Mouse (Mus musculus) brain, adult 2 months (tissue): ENCODE measurements around the gene Lpp.

Experiments
- DNase-seq: peaks from one replicate; pipeline ENCODE4 v3.0.0; 2011; ENCODE audit warnings: low read depth, low spot score

The Lpp gene

DNA sequence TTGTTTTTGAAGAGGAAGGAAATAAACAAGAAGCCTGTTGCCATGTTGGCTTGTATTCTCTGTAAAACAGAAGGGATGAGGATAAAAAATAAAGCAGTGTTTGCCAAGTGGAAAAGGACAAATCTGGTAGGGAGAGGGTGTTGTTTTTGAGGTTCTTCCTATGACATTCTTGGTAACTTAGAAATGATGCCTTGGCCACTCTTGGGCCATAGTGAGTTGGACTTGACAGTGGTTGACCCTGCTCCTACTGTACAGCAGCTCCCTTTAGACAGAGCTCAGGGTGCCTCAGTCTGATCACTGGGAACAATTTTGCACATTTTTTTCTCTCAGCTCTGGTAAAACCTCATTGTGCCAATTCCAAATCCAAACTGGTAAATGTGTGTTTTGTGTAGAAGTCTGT is 270.8 kb downstream of the Lpp start:
- peak; percentile 39 for DNase-seq

DNA sequence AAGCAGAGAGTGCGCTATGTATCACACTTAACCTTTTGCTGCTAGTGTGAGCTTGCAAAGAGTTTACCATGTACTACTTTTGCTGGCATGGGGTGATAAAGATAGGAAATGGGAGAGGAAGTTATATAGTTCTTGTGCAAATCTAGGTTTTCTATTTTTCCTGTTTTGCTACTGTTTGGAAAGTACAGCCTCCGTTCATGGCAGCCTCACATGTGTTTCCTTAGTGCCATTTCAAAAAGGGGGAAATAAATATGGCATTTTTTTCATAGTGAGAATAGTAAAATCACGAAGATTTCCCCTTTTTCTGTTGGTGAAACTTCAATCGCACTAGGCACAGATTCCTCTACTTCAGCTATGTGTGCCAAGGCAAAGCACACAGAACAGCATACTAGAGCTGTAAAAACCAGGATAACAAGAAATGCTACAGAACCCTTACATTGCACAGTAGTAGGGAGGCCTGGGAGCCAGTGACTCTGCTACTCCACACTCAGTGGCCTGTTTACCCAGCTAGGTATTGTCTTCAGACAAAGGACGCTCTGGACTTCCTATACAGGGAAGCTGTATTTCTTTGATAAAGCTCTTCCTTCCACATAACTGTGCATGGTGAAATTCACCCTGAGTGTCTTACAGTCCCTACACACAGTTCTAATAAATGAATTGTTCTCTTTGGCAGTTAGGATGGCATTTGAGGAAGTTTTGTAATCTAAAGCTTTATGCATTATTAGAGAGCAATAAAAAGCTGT is 276.6 kb downstream of the Lpp start:
- no peak for DNase-seq

GRCm38 (mm10) chr16:24678942-24679341 is 285.6 kb downstream of the Lpp start:
- DNase-seq = no peak

GRCm38 (mm10) chr16:24695062-24695461 is 301.8 kb downstream of the Lpp start:
- DNase-seq = peak; percentile 40

- DNase-seq = no peak
Measured at GRCm38 (mm10) chr16:24704215-24704614, 310.9 kb downstream of the Lpp start.

DNA sequence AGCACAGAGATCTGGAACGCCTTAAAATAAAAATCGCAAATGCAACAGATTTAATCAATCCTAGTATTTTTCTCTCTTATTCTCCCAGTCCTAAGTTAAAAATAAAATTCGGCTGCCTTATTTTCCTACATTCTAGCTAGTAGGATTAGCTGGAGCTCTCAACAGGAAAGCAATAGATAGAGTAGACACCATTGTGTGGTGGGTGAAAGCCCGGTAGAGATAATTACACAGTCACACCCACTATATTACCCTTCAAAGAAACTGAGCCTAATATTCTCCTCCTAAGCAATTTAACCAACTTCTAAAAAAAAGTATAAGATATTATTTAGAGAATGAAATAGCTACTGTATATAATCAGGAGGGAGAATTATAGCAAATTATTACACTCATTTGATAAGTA is 330.3 kb downstream of the Lpp start:
- DNase-seq = no peak

- DNase-seq = no peak
Measured at GRCm38 (mm10) chr16:24732751-24733150, 339.4 kb downstream of the Lpp start.

DNA sequence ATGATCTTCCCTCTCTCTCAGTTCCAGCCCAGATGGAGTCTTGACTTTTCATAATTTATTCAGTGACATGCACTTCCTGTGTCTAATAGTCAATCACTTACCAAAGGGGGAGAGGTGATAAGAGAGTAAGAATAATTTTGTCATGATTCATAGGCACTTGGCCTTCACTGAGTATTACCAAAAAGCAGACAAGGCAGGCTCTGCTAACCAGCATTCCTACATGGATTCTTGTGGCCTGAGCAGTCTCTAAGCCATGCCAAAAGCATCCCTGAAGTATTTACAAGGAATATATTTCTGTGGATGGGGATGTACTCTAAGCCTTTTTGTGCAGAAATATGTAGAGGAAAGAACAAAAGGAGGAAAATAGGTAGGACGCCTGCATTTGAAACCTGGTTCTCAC is 340.0 kb downstream of the Lpp start:
- DNase-seq = no peak

DNA sequence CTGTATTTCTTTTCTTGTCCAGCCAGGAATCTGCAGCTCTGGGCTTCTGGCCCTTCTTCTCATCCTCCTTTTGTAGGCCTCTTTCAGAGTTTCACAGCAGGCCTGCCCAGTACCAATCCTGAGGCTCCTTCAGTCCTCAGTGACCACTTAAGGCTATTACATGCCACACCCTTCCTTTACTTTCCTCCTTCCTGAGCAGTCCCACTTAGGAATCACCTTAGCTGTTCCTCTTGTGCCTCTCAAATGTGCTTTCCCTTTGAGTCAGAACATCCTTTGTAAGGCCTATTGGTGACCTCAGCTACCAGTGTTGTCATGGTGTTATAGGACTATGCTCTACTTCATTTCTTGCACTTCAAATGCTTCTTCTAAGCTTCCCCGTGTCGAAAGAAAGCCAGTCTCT is 342.4 kb downstream of the Lpp start:
- DNase-seq = no peak

- peak; percentile 62 for DNase-seq
Measured at GRCm38 (mm10) chr16:24737362-24738057, 344.2 kb downstream of the Lpp start.

DNA sequence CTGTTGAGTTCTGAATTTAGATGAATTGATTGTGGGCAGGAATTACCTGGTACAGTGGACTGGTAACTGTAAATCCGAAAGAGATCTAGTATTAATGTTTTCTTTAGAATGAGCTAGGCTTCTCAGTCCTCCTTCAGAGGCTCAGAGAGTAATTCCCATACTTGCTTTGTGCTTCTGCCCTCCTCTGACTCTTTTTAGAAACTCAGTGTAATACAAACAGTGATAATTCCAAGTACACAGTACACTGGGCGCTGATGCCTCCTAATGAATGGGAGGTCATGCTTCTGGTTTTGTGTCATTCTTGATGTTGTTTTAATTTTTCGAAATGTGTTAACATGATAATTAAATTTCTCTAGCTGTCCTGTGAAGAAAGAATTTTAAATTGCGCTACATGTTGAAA is 347.4 kb downstream of the Lpp start:
- no peak for DNase-seq

DNA sequence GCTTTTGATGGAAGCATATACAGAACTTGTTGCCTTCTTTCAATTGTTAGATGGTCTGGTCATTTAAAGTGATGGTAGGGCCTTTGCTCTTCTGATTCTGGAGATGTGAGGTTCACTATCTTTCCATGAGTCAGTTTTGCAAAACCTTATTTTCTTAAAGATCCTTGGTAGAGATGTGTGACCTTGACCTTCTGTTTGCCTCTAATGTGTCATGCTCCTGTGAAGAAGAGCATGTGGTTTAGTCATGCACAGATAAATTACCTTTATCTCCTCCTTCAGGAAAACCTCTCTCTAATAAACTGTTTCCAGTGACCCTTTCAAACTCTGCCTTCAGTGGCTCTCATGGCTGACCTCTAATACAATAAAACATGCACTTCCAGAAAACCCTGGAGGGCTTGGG is 356.5 kb downstream of the Lpp start:
- no peak for DNase-seq

- no peak for DNase-seq
Measured at GRCm38 (mm10) chr16:24756141-24756540, 362.8 kb downstream of the Lpp start.

GRCm38 (mm10) chr16:24766051-24766450 is 372.7 kb downstream of the Lpp start:
- DNase-seq = peak; percentile 21

DNA sequence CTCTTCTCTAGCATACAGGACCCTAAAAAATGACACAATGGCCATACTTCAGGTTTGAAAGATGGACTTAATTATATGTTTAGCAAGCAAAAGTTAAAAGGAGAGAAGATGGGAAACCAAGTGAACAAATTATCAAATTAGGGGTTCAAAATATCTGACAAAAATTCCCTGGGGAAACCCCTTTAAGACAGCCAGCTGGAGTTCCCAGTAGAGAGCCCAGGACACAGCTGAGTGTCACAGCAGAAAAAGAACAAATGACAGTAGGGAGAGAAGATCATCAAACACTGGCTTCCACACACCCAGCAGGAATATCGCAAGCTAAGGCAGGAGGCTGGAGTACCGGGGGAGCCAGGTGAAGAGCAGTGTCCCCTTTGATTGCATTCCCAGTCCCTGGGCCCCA is 373.3 kb downstream of the Lpp start:
- DNase-seq = no peak

- no peak for DNase-seq
Measured at GRCm38 (mm10) chr16:24777053-24777452, 383.7 kb downstream of the Lpp start.

DNA sequence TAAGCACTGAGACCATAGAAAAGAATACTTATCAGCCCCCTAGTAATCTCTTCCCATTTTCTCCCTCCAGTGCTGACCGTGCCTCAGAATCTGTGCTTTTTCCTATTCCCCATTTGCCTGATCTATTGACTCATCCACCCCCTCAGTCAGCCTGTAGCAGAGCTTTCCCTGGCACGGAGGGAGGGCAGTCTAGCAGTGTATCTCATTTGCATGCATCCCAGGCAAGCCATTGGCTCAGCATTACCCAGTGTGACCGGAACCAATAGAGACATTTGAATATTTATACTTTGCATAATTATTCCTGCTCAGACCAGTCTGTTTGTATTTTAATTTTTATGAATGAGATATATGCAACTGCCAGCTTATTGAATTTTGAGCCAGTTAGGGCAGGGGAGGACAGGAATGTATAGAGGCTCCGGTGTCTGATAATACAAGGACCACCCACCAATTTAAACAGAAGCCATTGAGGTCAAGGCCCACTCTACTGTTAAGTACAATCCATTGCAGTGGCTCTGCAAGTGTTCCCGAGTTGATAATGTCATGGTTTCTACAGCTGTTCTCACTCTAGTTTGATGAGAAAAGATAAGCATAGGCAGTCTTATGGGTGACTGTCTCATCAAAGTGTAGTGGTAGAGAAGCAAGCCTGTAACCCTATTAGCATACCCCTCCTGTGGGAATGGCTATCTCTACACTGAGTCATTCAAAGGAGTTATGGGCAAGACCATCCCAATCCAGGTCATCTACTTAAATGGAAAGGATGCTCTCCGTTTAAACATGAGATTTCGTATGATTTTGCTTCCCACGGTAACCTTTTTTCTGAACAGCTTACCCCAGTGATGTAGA is 385.3 kb downstream of the Lpp start:
- DNase-seq = peak; percentile 36

GRCm38 (mm10) chr16:24780545-24780944 is 387.2 kb downstream of the Lpp start:
- DNase-seq = no peak

- no peak for DNase-seq
Measured at GRCm38 (mm10) chr16:24781922-24782321, 388.6 kb downstream of the Lpp start.

GRCm38 (mm10) chr16:24785651-24786050 is 392.3 kb downstream of the Lpp start:
- DNase-seq = no peak

GRCm38 (mm10) chr16:24788973-24789372 is 395.7 kb downstream of the Lpp start:
- DNase-seq = no peak

DNA sequence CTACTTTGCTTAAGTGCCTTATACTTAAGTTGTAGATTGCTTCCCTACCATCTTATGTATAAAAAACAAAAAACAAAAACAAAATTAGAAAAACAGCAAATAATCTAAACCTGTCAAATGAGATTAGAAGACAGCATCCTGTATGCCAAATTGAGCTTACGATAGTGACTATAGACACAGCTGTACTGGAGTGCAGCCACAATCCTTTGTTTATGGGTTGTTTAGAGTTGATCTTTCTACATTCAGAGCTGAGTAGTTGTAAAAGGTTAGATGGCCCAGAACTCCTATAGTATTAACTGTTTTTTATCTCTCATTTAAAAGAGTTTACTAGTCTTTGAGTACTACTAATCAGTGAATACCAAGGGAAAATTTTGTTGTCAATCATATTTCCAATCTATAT is 398.1 kb downstream of the Lpp start:
- no peak for DNase-seq
